Comparison of ENCODE assay signal across 15 mouse cellular contexts in the genomic region with DNA sequence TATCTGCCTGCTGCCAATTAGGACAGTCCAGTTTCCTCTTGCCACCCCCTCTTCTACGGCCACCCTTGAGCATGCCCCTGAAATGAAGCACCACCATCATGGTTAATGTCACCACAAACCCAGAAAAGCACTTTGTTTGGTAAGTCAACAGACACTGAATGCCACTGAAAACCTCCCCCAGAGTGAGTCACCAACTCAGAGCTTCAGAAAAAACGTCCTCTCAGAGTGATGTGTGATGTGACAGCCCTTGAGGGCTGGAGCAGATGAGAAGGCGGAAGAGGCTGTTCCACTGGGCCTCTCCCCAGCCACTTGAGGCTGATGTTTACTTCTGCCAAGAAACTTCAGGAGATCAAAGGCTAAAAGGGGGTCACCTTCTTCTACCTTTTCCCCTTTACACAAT. TPM values are rescaled to one million over a fixed set of nuclear protein-coding genes. Genes with fewer than 3 reads are reported as not detected.
DNase-seq lines count a peak whose midpoint lies in the region; ATAC-seq lines count a peak whose summit lies in the region.
"Had no signal": no experiment of that assay in that cellular context is flagged by ENCODE, and none has a peak within 500 bp of the region (broad histone marks: within the 10 kb centered on the region; RNA-seq: fewer than 3 reads in every experiment).

No protein-coding gene starts in this region.

- H3K9me3 ChIP-seq in heart, embryonic 15.5 days (replicated peaks) = no peaks in the 10 kb centered on the region
- H3K9me3 ChIP-seq in stomach, embryonic 16.5 days (replicated peaks; ENCODE audit: control insufficient read depth, low read length) = no peaks in the 10 kb centered on the region
- H3K9me3 ChIP-seq: embryonic facial prominence, embryonic 13.5 days; forebrain, embryonic 12.5 days; hindbrain, embryonic 13.5 days had no signal

- H3K4me2 ChIP-seq in heart, embryonic 15.5 days = 0 out of 2 replicates have a peak overlapping the region, but pooled peaks have one; percentile 13
- H3K4me2 ChIP-seq in stomach, embryonic 16.5 days (ENCODE audit: low read depth, low read length) = no peak overlapping the region
- H3K4me2 ChIP-seq: embryonic facial prominence, embryonic 13.5 days; forebrain, embryonic 12.5 days; hindbrain, embryonic 13.5 days had no signal

- 17% methylated on average over 3 of the region's 3 CpGs for WGBS in heart, embryonic 15.5 days
- WGBS in stomach, embryonic 16.5 days = 39% methylated on average over 3 of the region's 3 CpGs

- no peak for ATAC-seq in heart, embryonic 15.5 days (replicated peaks; ENCODE audit: insufficient number of reproducible peaks, insufficient read depth, low FRiP score, low read depth)
- ATAC-seq in stomach, embryonic 16.5 days (ENCODE audit: insufficient read depth, low FRiP score) = no peak
- ATAC-seq: intestine, postnatal 0 days had no signal

- H3K27me3 ChIP-seq in heart, embryonic 15.5 days = 0 out of 2 replicates have a peak, but pooled peaks cover 2% of the 10 kb centered on the region
- no peaks in the 10 kb centered on the region for H3K27me3 ChIP-seq in stomach, embryonic 16.5 days (ENCODE audit: control insufficient read depth, insufficient read depth, low read length)

- peak overlapping the region; percentile 70 for H3K27ac ChIP-seq in heart, embryonic 15.5 days
- H3K27ac ChIP-seq in stomach, embryonic 16.5 days (ENCODE audit: low read length) = peak overlapping the region; percentile 72
- H3K27ac ChIP-seq: embryonic facial prominence, embryonic 13.5 days; forebrain, embryonic 12.5 days; hindbrain, embryonic 13.5 days; liver, embryonic 14.5 days had no signal

- peak; percentile 66 to 83 for DNase-seq in adrenal gland, adult (ENCODE audit: inconsistent age in 2 of 2, low spot score in 1 of 2)
- DNase-seq in adrenal gland, postnatal 4 days (ENCODE audit: low spot score in 2 of 2) = no peak
- DNase-seq in heart, adult 18-20 months = no peak
- DNase-seq in right cerebral cortex, adult 2 months (ENCODE audit: low spot score in 2 of 2) = peak; percentile 52 to 58
- no peak for DNase-seq in right cerebral cortex, postnatal 25 days
- DNase-seq in ovary, postnatal 14 days (ENCODE audit: low spot score) = no peak
- DNase-seq: cerebellum, postnatal 25 days; gastrocnemius, postnatal 14 days had no signal

- no peak overlapping the region for H3K4me3 ChIP-seq in heart, embryonic 15.5 days
- no peak overlapping the region for H3K4me3 ChIP-seq in stomach, embryonic 16.5 days (replicated peaks; ENCODE audit: low read length)
- H3K4me3 ChIP-seq: embryonic facial prominence, embryonic 13.5 days; forebrain, embryonic 12.5 days; hindbrain, embryonic 13.5 days had no signal

- no peak overlapping the region for H3K9ac ChIP-seq in heart, embryonic 15.5 days
- no peak overlapping the region for H3K9ac ChIP-seq in stomach, embryonic 16.5 days (ENCODE audit: low read length)
- H3K9ac ChIP-seq: embryonic facial prominence, embryonic 13.5 days; forebrain, embryonic 12.5 days; hindbrain, embryonic 13.5 days; liver, embryonic 14.5 days had no signal

- peaks cover 62% of the 10 kb centered on the region for H3K4me1 ChIP-seq in heart, embryonic 15.5 days (replicated peaks)
- H3K4me1 ChIP-seq in stomach, embryonic 16.5 days (ENCODE audit: control insufficient read depth, insufficient read depth, low read length) = peaks cover 31% of the 10 kb centered on the region

- no peaks in the 10 kb centered on the region for H3K36me3 ChIP-seq in heart, embryonic 15.5 days
- H3K36me3 ChIP-seq in stomach, embryonic 16.5 days (ENCODE audit: control insufficient read depth, insufficient read depth, low read length) = no peaks in the 10 kb centered on the region
- H3K36me3 ChIP-seq: embryonic facial prominence, embryonic 13.5 days; forebrain, embryonic 12.5 days; hindbrain, embryonic 13.5 days had no signal

RNA-seq across cellular contexts. Expression of gene Iqsec1, which starts 4.4 kb away (rescaled TPM):
- 10 to 100 TPM; 90.0 to 95.0 TPM for total RNA-seq in adrenal gland, postnatal 4 days (2021)
- 12.3 and 15.3 TPM in 2 replicates for polyA plus RNA-seq in heart, embryonic 15.5 days (2015; fragmentation: Nextera tagmentation; extraction: Ambion mirVana)
- total RNA-seq in heart, adult 18-20 months (2021) = 100 to 1,000 TPM; 133 to 153 TPM
- 7.6 and 8.3 TPM in 2 replicates for polyA plus RNA-seq in stomach, embryonic 16.5 days (2015; fragmentation: Nextera tagmentation; extraction: Ambion mirVana)

Comparison
In these comparisons a context has a peak if more than half of its experiments do, and no peak if none do; other contexts are left out.
1. DNase-seq: peak in adrenal gland, adult (2 of 2) and right cerebral cortex, adult 2 months (2 of 2); none in adrenal gland, postnatal 4 days (0 of 2), heart, adult 18-20 months (0 of 2), right cerebral cortex, postnatal 25 days (single experiment) and ovary, postnatal 14 days (single experiment).